Mouse (Mus musculus) adrenal gland (tissue): Measurements from ENCODE around the gene Fads6.

Experiments
- intact Hi-C: fragments of 180-260 bp; cut with DNase I; formaldehyde crosslinking; loops from one replicate; pipeline ENCODE4 v1.15.1; 2025

The Fads6 gene

DNA sequence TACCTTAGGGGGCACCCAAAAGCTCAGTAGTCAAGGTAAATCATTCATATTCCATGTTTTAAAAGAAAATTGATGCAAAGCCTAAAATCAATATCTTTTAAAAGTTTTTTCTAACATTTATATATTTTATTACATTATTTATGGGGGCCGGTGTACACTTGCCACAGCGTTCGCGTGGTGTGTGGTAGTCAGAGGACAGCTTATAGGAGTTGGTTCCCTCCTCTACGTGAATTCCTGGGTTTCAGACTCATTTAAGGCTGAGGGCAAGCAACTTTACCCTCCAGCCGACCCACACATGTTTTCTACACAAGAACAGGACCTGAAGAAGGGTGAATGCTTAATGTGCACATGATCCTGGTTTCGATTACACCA is 19.9 kb downstream of the Fads6 start:
- intact Hi-C loops, result no loop called here

DNA sequence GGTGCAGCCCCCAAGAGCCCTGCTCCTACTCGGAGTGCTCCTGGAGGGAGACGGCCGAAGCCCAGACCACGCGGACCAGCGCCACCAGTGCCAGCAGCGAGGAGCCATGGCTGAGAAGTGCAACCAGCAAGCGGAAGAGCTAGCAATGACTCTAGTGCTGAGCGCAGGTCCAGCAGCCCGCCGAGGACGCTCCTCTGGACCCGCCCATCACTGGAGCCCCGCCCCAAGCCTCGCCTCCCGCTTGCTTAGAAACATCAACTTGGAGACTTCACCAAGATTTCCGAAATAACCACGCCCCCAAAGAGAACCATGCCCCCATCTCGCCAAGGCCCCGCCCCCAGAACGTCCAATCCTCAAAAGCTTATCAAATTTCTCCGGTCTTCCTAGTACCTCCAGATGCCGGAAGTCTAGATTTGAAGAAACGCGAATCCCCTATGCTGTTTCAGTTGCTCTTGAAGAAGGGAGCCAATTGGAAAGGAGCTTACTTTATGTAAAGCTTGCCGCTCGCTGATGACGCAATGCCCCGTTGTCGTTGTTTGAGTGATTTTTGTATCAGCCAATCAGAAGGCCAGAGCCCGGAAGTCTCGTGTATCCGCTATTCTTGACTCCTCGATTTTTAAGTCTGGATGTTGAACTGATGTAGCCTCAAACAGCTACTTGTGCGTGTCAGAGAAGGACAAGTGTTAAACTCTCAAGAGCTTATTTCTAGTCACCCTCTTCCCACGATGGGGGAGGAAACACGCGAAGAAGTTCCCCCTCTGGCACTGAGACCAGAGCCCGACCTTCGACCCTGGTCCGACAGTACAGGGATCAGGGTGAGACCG is 20.5 kb downstream of the Fads6 start, which contains the start of gene Fdxr:
Gene Fdxr, minus strand, starts transcription at position 271 of the 824 bp plus-strand sequence.
- intact Hi-C loops, result no loop called here

DNA sequence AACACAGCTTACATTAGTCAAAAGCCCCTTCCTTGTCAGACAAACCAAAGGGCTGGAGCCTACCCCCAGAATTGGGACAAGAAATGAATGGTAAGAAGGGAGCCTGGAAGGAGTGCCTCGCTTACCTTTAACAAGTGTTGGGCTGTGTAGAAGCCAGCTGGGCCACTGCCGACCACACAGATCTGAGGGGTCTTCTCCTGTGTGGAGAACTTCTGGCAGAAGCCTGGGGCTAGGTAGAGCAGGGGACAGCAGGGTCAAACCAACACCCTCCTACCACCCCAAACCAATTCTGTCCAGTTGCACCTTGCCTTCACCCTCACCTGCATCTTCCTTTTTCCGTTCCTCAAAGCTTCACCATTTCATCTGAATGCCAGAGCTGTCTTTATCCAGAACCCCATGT is 21.5 kb downstream of the Fads6 start:
- intact Hi-C loops, result no loop called here

DNA sequence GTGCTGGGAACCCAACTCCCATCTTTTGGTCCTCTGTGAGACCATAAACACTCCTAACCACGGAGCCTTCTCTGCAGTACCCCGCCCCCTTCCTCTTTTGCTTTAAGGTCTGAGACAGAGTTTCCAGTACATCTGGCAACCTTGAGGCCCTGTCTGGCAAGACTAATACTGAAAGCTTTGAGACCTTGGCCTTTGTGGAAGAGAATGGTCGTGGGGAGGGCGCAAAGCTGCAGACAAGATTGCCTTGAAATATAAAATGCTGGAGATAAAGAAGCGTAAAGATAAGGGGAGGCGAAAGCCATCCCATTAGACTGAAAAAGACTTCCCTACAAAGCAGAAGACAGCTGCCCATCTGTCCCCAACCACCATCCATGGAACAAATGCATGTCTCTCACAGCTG is 22.0 kb downstream of the Fads6 start:
- intact Hi-C loops, result no loop called here

DNA sequence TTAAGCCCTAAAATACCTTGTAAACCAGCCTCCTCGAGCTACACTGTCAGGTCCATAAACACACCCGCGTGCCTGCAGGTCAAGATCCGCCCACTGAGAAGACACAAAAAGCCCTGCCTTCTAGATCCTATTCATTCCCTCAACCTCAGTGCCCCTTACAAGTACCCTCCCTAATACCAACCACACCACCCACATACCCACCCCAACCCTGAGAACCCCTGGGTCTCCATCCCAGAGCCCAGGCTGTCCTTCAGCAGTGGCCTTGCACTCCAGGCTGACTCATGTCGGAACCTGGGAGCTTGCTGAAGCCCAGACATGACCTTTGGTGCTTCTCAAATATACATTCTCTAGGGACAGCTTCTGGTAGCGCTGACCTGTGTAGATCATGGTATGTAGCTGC is 22.7 kb downstream of the Fads6 start:
- intact Hi-C loops, result no loop called here

DNA sequence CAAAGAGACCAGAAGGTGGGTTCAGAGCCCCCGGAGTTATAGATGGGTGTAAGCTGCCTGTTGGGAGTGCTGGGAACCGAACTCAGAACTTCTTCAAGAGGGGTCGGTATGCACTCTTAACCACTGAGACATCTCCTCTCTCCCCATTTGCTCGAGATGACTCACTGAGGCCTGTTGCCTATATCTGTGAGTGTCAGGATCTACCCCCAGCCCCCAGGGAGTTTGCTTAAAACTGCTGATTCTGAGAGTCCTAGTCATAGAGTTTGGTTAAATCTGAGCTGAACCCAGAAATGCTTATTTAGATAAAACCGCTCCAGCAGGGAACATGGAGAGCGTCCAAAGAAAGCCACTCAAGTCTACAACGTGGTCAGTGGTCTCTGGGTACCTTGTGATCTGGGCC is 23.3 kb downstream of the Fads6 start:
- intact Hi-C loops, result no loop called here

DNA sequence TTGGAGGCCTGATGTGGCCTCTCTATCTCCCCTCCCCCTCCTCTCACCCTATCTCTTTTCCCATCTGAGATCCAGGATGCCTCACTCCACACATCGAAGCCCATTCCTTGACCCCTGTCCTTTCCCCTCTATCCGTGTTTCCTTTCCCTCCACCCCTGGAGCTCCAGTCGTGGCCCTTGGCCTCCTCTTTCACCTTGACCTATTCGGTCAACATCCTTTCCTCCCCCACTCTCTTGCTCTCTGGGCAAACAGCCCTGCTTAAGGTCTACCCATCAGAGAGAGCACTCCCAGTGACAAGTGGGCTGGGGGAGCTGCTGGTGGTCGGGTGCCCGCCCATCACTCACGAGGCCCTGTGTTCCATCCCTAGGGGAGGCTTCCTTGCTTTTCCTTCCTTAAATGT is 23.7 kb downstream of the Fads6 start:
- intact Hi-C loops, result no loop called here

DNA sequence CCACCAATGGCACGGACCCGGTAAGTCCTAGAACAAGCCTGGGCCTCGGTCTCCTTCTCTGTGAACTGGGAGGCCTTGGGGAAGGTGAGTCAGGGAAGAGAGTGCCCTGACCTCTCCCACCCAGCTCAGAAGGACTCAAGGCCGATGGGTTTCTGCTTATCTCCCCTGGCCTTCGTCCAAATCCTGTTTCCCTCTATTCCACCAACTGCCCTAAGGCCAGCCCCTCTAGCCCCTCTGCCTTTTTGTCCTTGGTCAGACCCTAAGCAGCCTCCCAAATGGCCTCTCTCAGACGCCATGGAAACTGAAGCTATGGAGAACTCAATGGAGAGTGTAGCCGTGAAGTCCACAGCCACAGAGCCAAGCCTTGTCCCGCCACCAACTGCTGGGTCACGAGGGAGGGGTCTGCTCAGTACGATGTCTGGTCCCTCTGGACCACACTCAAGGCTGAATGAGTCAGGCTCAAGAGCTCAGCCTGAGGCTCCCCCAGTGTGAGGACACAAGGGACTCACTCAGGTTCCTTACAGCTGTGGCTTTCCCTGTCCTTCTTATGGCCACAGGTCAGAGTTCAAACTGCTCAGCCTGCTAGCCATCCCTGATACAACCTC is 24.5 kb downstream of the Fads6 start:
- intact Hi-C loops, result no loop called here

DNA sequence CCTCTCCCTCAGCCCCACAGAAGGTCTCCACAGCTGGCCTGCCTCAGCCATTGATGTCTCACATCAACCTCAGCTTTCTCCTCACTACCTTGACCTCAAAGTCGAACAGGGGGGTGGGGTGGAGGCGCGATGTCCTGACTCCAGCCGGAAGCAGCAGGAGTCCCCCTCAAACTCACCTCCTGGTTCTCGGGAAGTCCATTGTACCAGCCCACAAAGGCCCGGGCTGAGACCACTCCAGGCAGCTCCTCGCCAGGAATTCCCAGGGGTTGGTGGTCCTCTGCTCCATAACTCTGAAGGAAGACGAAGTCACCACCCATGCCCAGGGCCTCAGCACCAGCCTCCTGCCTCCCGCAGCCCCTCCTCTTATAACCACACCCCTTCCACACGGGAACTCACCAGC is 26.0 kb downstream of the Fads6 start:
- intact Hi-C loops, result no loop called here

DNA sequence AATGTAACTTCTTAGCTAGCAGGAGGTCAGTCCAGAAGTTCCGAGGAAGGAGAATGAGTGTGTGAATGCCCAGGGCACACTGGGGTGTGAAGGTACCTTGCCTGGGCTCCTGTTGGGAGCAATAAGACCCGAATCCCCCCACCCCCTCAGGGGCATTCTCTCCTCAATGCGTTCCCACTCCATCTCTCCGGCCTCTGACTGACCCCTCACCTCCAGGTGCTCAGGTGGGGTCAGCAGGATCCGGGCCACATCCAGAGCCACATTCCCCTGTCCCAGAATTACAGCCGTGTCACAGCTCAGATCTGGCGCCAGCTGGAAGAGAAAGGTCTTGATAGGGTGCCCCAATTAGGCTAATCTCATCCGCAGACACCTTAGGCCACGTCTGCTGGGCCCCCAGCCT is 26.4 kb downstream of the Fads6 start:
- intact Hi-C loops, result no loop called here

DNA sequence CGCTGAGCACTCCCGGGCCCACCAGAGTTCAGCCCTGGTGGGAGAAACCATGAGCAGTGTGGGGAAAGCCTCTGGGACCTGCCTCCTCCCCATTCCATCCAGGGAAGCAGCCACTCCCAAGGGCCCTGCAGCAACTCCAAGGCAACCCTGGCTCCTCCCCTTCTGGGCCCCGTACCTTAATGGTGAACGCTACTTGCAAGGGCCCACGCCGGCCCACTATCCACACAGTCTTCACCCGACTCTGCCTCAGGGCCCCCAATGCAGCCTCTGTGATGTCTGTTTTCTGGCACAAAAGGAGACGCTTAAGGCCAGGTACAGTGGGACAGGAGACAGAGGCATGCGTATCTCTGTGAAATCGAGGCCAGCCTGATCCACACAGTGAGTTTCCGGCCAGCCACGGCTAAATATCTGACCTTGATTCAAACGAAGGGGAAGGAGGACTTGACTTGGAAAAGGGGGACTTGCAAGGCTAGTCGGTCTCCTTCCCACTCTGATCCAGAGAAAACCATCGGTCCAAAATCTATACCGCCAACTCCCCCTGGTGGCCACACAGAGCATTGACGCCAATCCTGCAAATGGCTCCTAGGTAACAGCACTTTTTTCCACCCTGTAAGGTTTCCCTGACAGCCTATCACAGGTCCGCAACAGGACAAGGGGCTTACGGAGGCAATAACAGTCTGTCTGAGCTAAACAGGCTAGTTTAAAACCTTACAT is 27.2 kb downstream of the Fads6 start:
- intact Hi-C loops, result no loop called here

DNA sequence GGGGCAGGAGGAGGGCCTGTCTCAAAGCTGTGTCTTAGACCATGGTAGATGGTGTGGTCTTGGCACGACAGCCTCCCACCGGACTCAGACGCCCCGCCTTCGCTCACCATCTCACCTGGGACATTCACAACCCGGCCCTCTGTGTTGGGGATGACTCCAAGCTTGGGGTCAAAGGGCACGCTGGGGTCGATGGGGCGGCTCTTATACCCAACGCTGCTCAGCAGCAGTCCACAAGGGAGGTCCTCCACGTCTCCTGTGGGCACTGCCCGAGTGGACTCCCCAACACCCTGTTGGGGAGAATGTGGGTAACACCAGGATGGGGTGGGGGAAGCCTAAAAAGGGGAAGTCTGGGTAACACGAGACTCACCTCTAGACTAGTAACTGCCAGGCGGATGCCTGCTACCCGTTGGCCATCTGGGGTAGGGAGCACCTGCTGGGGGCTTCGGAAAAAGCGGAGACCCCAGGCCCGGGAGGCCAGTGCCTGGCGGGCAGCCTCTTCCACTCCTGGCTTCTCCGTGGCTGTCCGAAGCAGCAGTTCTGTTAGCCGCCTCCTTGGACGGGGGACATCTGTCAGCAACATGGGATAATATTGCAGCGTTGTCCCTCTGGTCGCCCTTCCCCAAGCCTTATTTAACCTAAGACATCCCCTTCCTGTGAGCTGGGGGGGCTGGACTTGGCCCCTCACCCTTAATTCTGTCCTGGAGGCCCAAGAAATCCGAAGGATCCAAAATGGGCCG is 28.0 kb downstream of the Fads6 start:
- intact Hi-C loops, result no loop called here

DNA sequence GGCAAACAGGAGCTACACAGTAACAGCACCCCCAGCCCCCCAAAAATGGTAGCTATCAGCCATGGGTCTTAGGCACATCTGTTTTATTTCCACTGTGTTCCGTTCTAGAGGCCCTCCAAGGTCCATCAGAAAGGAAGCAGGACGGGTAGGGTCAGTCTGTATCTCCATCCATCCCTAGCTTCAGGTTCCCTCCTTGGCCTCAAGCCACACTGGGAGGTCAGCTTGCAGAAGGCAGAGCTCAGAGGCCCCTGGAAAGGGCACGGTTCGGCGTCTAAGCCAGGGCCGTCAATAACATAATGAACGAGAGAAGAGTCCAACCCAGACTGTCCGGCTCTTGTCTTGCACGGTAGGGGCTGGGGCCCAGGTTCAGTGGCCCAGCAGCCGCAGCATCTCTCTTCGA is 29.5 kb downstream of the Fads6 start:
- intact Hi-C loops, result no loop called here

DNA sequence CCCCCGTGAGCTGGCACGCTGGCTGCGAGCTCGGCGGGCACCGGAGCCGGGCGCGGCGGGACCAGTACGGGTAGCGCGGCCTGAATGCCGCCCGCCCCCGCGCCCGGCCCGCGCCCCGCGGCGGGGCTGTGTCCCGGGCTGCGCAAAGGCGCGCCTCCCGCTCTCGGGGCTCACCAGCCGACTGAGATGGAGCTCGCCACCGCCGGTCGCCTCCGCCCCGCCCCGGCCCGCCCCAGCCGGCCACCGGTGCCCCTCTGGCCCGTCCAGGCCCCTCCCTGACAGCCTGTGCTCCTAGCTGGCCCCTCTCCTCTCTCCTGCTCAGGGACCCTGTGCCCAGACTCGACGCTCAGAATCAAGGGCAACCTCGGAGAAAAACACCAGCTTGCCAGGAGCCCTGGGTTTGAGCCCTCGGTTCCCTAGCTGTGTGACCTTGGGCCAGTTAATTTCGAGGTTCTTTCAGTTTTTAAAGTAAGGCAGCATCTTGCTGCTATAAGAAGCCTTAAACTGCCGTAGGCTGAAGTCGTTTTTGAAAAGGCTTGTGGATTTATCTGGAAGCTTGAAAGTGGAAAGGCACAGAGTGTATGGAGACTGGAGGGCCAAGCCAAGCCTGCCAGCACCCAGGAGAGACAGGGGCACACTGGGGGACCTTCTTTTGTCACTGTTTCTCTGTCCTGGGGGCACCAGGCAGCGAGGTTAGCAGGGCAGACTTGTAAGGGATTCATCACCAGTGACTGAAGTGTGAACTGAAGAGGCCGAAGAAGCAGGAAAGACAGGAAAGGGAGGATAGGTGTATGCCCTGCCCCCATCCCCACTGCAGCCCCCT is 30.2 kb downstream of the Fads6 start, which contains the start of gene Grin2c:
Gene Grin2c, minus strand, starts transcription at position 183 of the 823 bp plus-strand sequence.
- intact Hi-C loops, result no loop called here

DNA sequence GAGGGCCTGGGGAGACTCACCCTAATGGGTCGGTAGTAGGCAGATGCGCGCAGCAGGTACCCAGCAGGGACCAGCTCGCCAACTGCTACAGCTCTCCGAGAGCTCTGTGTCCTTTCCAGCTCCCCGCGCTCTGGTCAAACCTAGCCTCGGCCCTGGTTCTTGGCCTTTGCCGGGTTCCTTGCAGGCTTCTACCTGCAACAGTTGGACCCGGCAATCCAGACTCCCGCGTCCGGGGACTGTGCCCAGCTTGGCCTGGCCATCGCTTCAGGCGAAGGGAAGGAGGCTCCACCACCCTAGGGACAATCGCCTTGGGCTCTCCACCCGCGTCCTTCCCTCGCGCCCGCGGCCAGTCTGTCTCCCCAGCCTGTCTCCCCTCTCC is 31.1 kb downstream of the Fads6 start:
- intact Hi-C loops, result no loop called here

DNA sequence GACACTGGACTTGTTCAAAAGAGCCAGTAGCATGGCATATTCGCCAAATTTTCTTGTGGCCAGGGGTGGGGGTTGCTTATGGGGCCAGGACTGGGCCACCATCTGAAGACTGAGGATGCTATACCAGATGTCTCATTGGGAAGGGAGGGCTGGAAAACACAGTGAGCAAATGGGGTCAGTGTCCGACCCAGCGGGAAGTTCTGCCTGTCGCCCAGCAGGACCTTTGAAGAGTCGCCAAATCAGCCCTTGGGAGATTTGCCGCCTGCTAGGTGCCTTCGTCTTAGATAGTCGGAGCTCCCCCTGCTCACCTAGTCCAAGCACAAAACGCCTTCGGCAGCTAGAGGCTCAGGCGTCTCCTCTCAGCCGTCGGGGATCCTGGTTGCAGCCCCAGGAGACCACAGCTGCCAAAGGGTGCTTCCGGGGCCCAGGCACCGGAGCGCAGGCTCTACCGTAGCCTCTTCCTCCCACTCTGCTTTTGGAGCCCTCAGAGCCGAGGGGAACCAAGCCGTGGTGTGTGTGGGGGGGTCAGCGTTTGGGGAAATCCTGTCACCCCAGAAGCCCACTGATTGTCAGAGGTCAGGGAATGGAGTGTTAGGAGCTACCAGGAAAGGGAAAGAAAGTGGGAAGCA is 31.6 kb downstream of the Fads6 start:
- intact Hi-C loops, result loop anchor here (2.0 kb wide), 1 partner anchor 63 kb away; no protein-coding TSS in a partner anchor

DNA sequence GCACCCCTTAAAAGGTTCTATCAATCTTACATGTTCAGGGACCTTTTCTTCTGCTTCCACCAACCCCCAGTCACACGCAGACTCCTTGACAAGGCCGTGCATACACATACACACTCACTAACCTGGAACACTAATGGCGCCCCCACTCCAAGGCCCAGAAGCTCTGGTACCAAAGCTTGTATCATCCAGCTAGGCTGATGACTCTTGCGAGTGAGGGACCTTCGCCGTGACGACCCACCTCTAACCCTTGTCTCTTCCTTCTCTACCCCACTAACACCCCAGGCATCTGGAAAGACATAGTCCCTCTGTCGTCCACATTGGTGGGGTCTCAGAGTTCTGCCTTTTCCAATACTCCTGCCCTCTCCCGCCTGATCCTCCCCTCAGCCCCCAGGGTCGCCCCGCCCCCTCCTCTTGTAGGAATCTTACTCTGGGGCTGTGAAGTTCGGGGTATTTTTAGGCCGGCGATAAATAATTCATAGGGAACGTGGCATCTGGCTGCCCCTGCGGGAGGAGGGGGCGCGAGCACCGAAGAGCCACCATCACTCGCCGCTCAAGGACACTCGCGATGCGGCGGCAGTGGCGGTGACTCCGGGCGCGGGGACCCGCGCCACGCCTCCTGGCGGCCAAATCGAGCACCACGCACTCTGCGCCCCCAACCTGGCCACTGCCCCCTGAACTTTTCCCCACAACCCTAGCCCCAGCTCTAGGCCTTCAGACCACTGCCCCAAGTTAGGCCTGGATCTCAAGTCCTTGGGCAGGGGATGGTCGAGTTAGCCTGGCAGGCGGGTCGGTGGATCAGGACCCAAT is 32.4 kb downstream of the Fads6 start:
- intact Hi-C loops, result loop anchor here (2.0 kb wide), 1 partner anchor 62 kb away; no protein-coding TSS in a partner anchor

DNA sequence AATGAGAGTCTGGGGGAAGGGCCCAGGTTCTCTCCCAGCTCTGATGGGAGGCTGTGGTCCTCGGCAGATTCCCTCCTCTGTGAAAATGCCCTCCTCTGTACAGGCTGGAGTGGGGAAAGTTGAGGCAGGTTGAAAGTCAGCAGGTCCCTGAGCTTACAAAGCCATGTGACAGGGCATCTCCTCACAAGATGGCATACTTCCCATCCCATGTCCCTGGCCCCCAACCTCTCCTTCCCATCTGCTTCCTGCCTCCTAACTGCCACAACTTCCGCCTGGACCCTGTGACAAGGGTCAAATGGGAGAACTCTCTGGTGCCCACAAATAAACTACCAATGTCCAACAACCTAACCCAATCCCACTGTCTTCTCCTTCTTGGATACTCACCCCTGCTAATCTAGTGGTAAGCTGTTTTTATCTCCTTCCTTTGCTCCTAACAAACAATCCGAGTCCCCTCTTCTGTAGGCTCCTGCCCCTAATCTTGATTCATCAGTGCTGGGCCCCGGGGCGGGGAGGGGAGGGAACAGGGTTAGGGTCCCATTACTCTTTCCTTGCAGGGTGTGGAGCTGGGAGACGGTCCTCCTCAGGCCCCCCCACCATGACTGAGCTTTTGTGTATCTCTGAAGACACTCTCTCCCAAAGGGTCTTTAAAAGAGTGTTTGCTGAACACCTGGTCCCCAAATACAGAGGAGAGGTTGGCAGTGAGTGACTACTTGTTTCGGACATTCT is 33.2 kb downstream of the Fads6 start:
- intact Hi-C loops, result loop anchor here (2.0 kb wide), 1 partner anchor 61 kb away; no protein-coding TSS in a partner anchor

DNA sequence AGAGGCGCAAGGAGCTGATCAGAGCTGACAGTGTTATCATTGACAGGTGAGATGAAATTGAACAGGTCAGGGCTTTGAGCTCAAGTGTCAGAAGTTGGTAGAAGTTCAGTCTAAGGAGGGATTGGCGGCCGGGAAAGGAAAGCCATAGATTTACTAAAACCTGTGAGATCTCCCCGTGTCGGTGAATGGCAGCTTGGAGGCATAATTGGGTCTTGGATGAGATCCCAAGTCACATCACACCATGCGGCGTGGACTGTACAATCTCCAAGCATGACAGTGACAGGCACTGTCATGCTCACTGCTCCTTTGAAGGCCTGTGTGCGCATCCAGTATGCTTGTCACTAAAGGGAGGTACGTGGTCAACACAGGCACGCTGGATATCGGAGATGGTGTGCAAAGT is 34.5 kb downstream of the Fads6 start:
- intact Hi-C loops, result no loop called here
